Mouse (Mus musculus): ENCODE results near the gene Ccsap. TPM values are rescaled to one million over a fixed set of nuclear protein-coding genes. Genes with fewer than 3 reads are reported as not detected.
A peak's percentile ranks its signal among the peaks of the same experiment; 100 is the strongest.

Ccsap gene
- polyA plus RNA-seq, 2 experiments = 2.4 to 3.5 TPM

GRCm38 (mm10) chr8:123880821-123881350 is 20.9 kb upstream of the Ccsap start:
- Histone ChIP-seq H3K27me3 (ENCODE audit: control insufficient read depth, insufficient read depth, low read length) (peaks cover 3% of the 10 kb centered on the region; the same call in 1 of the 2 replicates), H3K36me3 (replicated peaks; ENCODE audit: control insufficient read depth, insufficient read depth, low read depth) (no peaks in the 10 kb centered on the region), H3K4me3 (ENCODE audit: insufficient read depth in 1 of 2, low read depth in 2 of 2, low read length in 2 of 2) (no peak overlapping the region), H3K4me2 (ENCODE audit: low read depth) (no peak overlapping the region), H3K9me3 (ENCODE audit: control insufficient read depth, low read length) (no peaks in the 10 kb centered on the region), H3K9ac (replicated peaks) (no peak overlapping the region), H3K4me1 (replicated peaks; ENCODE audit: control insufficient read depth in 2 of 2, insufficient read depth in 2 of 2, low read length in 1 of 2) (0 out of 4 replicates have a peak, but pooled peaks cover 0 to under 1% of the 10 kb centered on the region in 2 experiments), H3K27ac (no peak overlapping the region)
- DNase-seq (ENCODE audit: low read depth in 3 of 3, low spot score in 3 of 3) = no peak
- 28% methylated on average over 4 of the region's 4 CpGs for WGBS (ENCODE audit: insufficient replicate concordance)
- ATAC-seq (ENCODE audit: insufficient read depth) = no peak
- TF ChIP-seq CTCF (IDR thresholded peaks at IDR 0.05; ENCODE audit: low read depth) (peak; percentile 20; the same call in 1 of the 2 replicates), EP300 (IDR thresholded peaks at IDR 0.05; ENCODE audit: low read depth) (no peak)

GRCm38 (mm10) chr8:123880271-123880670 is 20.3 kb upstream of the Ccsap start:
- Histone ChIP-seq H3K4me3 (ENCODE audit: insufficient read depth in 1 of 2, low read depth in 2 of 2, low read length in 2 of 2) (no peak overlapping the region), H3K9ac (replicated peaks) (no peak overlapping the region), H3K27ac (no peak overlapping the region), H3K4me1 (replicated peaks; ENCODE audit: control insufficient read depth in 2 of 2, insufficient read depth in 2 of 2, low read length in 1 of 2) (0 out of 4 replicates have a peak, but pooled peaks cover 0 to 3% of the 10 kb centered on the region in 2 experiments), H3K27me3 (ENCODE audit: control insufficient read depth, insufficient read depth, low read length) (peaks cover 3% of the 10 kb centered on the region; the same call in 1 of the 2 replicates), H3K36me3 (replicated peaks; ENCODE audit: control insufficient read depth, insufficient read depth, low read depth) (no peaks in the 10 kb centered on the region), H3K4me2 (ENCODE audit: low read depth) (no peak overlapping the region), H3K9me3 (ENCODE audit: control insufficient read depth, low read length) (no peaks in the 10 kb centered on the region)
- no peak for TF ChIP-seq EP300 (IDR thresholded peaks at IDR 0.05; ENCODE audit: low read depth)
- TF ChIP-seq CTCF (IDR thresholded peaks at IDR 0.05; ENCODE audit: low read depth) = no peak
- DNase-seq (ENCODE audit: low read depth in 3 of 3, low spot score in 3 of 3) (no peak), ATAC-seq (ENCODE audit: insufficient read depth) (no peak)
- whole genome bisulfite sequencing (ENCODE audit: insufficient replicate concordance) = 40% methylated on average over 10 of the region's 10 CpGs

GRCm38 (mm10) chr8:123877865-123878264 is 17.9 kb upstream of the Ccsap start:
- Histone ChIP-seq H3K9ac (replicated peaks) (no peak overlapping the region), H3K27ac (no peak overlapping the region), H3K4me1 (replicated peaks; ENCODE audit: control insufficient read depth in 2 of 2, insufficient read depth in 2 of 2, low read length in 1 of 2) (0 out of 4 replicates have a peak, but pooled peaks cover 0 to 3% of the 10 kb centered on the region in 2 experiments), H3K4me2 (ENCODE audit: low read depth) (no peak overlapping the region), H3K4me3 (ENCODE audit: insufficient read depth in 1 of 2, low read depth in 2 of 2, low read length in 2 of 2) (no peak overlapping the region), H3K36me3 (replicated peaks; ENCODE audit: control insufficient read depth, insufficient read depth, low read depth) (no peaks in the 10 kb centered on the region), H3K27me3 (ENCODE audit: control insufficient read depth, insufficient read depth, low read length) (no peaks in the 10 kb centered on the region), H3K9me3 (ENCODE audit: control insufficient read depth, low read length) (no peaks in the 10 kb centered on the region)
- DNase-seq (ENCODE audit: low read depth in 3 of 3, low spot score in 3 of 3) (no peak), ATAC-seq (ENCODE audit: insufficient read depth) (no peak)
- no peak for TF ChIP-seq CTCF (IDR thresholded peaks at IDR 0.05; ENCODE audit: low read depth)
- no peak for TF ChIP-seq EP300 (IDR thresholded peaks at IDR 0.05; ENCODE audit: low read depth)
- 62% methylated on average over 2 of the region's 2 CpGs for WGBS (ENCODE audit: insufficient replicate concordance)

- Histone ChIP-seq H3K4me1 (replicated peaks; ENCODE audit: control insufficient read depth in 2 of 2, insufficient read depth in 2 of 2, low read length in 1 of 2) (0 out of 4 replicates have a peak, but pooled peaks cover 0 to 3% of the 10 kb centered on the region in 2 experiments), H3K27me3 (ENCODE audit: control insufficient read depth, insufficient read depth, low read length) (no peaks in the 10 kb centered on the region), H3K4me3 (ENCODE audit: insufficient read depth in 1 of 2, low read depth in 2 of 2, low read length in 2 of 2) (no peak overlapping the region), H3K9ac (replicated peaks) (no peak overlapping the region), H3K9me3 (ENCODE audit: control insufficient read depth, low read length) (no peaks in the 10 kb centered on the region), H3K36me3 (replicated peaks; ENCODE audit: control insufficient read depth, insufficient read depth, low read depth) (no peaks in the 10 kb centered on the region), H3K4me2 (ENCODE audit: low read depth) (no peak overlapping the region), H3K27ac (no peak overlapping the region)
- no peak for ATAC-seq (ENCODE audit: insufficient read depth)
- 72% methylated on average over 11 of the region's 11 CpGs for WGBS (ENCODE audit: insufficient replicate concordance)
- no peak for DNase-seq (ENCODE audit: low read depth in 3 of 3, low spot score in 3 of 3)
- TF ChIP-seq CTCF (IDR thresholded peaks at IDR 0.05; ENCODE audit: low read depth) = no peak
- TF ChIP-seq EP300 (IDR thresholded peaks at IDR 0.05; ENCODE audit: low read depth) = no peak
Measured at GRCm38 (mm10) chr8:123874324-123874723, 14.3 kb upstream of the Ccsap start.

GRCm38 (mm10) chr8:123873364-123873763 is 13.4 kb upstream of the Ccsap start:
- WGBS (ENCODE audit: insufficient replicate concordance) = 56% methylated on average over 6 of the region's 6 CpGs
- H3K36me3 ChIP-seq (replicated peaks; ENCODE audit: control insufficient read depth, insufficient read depth, low read depth) = no peaks in the 10 kb centered on the region
- TF ChIP-seq CTCF (IDR thresholded peaks at IDR 0.05; ENCODE audit: low read depth) (no peak), EP300 (IDR thresholded peaks at IDR 0.05; ENCODE audit: low read depth) (no peak)
- no peaks in the 10 kb centered on the region for H3K9me3 ChIP-seq (ENCODE audit: control insufficient read depth, low read length)
- H3K9ac ChIP-seq (replicated peaks) = no peak overlapping the region
- no peaks in the 10 kb centered on the region for H3K27me3 ChIP-seq (ENCODE audit: control insufficient read depth, insufficient read depth, low read length)
- H3K4me2 ChIP-seq (ENCODE audit: low read depth) = no peak overlapping the region
- 0 out of 4 replicates have a peak, but pooled peaks cover 0 to 3% of the 10 kb centered on the region in 2 experiments for H3K4me1 ChIP-seq (replicated peaks; ENCODE audit: control insufficient read depth in 2 of 2, insufficient read depth in 2 of 2, low read length in 1 of 2)
- ATAC-seq (ENCODE audit: insufficient read depth) (no peak), DNase-seq (ENCODE audit: low read depth in 3 of 3, low spot score in 3 of 3) (no peak)
- no peak overlapping the region for H3K27ac ChIP-seq
- no peak overlapping the region for H3K4me3 ChIP-seq (ENCODE audit: insufficient read depth in 1 of 2, low read depth in 2 of 2, low read length in 2 of 2)
